Mouse (Mus musculus) left cerebral cortex, postnatal 4 days (tissue): ENCODE data around the gene Lrr1. TPM values are rescaled to one million over a fixed set of nuclear protein-coding genes. Genes with fewer than 3 reads are reported as not detected.

ENCODE experiments used
- microRNA-seq: library from miRNA; unstranded; fragments of <30 nt; microRNA quantifications from one replicate; pipeline ENCODE4 v1.2.0, GENCODE M21; 2022
- total RNA-seq, 2 experiments: library from RNA; stranded (reverse); gene quantifications; 2 replicates each; pipeline ENCODE4 v1.2.3; 2021

Gene Lrr1
- total RNA-seq, 2 experiments from 2014 or later: 1.5 to 2.9 TPM

Small RNA genes within 50 kb of the gene (microRNA-seq; reads per million reads assigned to microRNA genes)
- gene Gm47287 (not detected), gene Gm47295 (not detected)

Other genes with a start within 250 kb of the Lrr1 start
- 1,000 to 10,000 TPM; 1,367 to 1,400 TPM for gene Rps29, start 9.6 kb upstream of the Lrr1 start, total RNA-seq
- 100 to 1,000 TPM; 230 to 246 TPM for gene Rpl36al, start 15.3 kb downstream of the Lrr1 start, total RNA-seq
- gene Mgat2, start 15.3 kb downstream of the Lrr1 start, total RNA-seq: 10 to 100 TPM; 36.0 to 40.1 TPM
- gene Gm49383, start 28.3 kb downstream of the Lrr1 start, total RNA-seq: 1 to 10 TPM; 6.1 to 7.4 TPM
- gene Dnaaf2, start 29.6 kb downstream of the Lrr1 start, total RNA-seq: 1 to 10 TPM; 2.5 to 2.6 TPM
- 1 to 10 TPM; 4.4 to 7.0 TPM for gene Gm49384, start 35.5 kb downstream of the Lrr1 start, total RNA-seq
- 1 to 10 TPM; 2.4 to 2.7 TPM for gene Pole2, start 59.4 kb downstream of the Lrr1 start, total RNA-seq
- gene Klhdc1, start 72.4 kb downstream of the Lrr1 start, total RNA-seq: 10 to 100 TPM; 13.1 to 16.1 TPM
- gene Klhdc2, start 127.9 kb downstream of the Lrr1 start, total RNA-seq: 100 to 1,000 TPM; 150 to 166 TPM
- 10 to 100 TPM; 50.9 to 51.1 TPM for gene Nemf, start 188.4 kb downstream of the Lrr1 start, total RNA-seq
- 10 to 100 TPM; 70.7 to 71.8 TPM for gene Arf6, start 203.3 kb downstream of the Lrr1 start, total RNA-seq
- gene Gm9887, start 203.6 kb downstream of the Lrr1 start, total RNA-seq: 1 to 10 TPM in 1 of 2 experiments, not detected in 1; 1.4 TPM